Mouse (Mus musculus) heart, embryonic 12.5 days (tissue): ENCODE measurements around the gene Sik1. TPM values are rescaled to one million over a fixed set of nuclear protein-coding genes. Genes with fewer than 3 reads are reported as not detected.

Experiments used
- ATAC-seq: fragments of 200-750 bp; cut with Nextera tagmentation; 2 replicates; pipeline ENCODE4 v1.8.0; 2017; ENCODE audit warnings: moderate TSS enrichment, moderate library complexity; ENCODE audit not compliant: insufficient number of reproducible peaks, low FRiP score
- H3K27ac ChIP-seq: fragments of 300-500 bp; sonication (generic); 2 replicates; pipeline ENCODE4 v1.5.1; 2016; ENCODE audit warnings: mild to moderate bottlenecking, moderate library complexity; ENCODE audit not compliant: poor library complexity, severe bottlenecking
- H3K27me3 ChIP-seq: fragments of 300-500 bp; sonication (generic); replicated peaks from 2 replicates; pipeline ENCODE4 v1.6.1; 2016; ENCODE audit warnings: mild to moderate bottlenecking, moderate library complexity
- H3K36me3 ChIP-seq: fragments of 300-500 bp; sonication (generic); 2 replicates; pipeline ENCODE4 v1.6.1; 2016; ENCODE audit warnings: mild to moderate bottlenecking, moderate library complexity
- H3K4me1 ChIP-seq: fragments of 300-500 bp; sonication (generic); replicated peaks from 2 replicates; pipeline ENCODE4 v1.6.1; 2016; ENCODE audit warnings: mild to moderate bottlenecking
- H3K4me2 ChIP-seq: fragments of 300-500 bp; sonication (generic); 2 replicates; pipeline ENCODE4 v1.6.1; 2016; ENCODE audit warnings: mild to moderate bottlenecking, moderate library complexity
- H3K4me3 ChIP-seq: fragments of 300-500 bp; sonication (generic); 2 replicates; pipeline ENCODE4 v1.5.1; 2016; ENCODE audit warnings: mild to moderate bottlenecking
- H3K9ac ChIP-seq: fragments of 300-500 bp; sonication (generic); 2 replicates; pipeline ENCODE4 v1.6.1; 2016; ENCODE audit warnings: mild to moderate bottlenecking, moderate library complexity
- H3K9me3 ChIP-seq: fragments of 300-500 bp; sonication (generic); replicated peaks from 2 replicates; pipeline ENCODE4 v1.6.1; 2016; ENCODE audit warnings: mild to moderate bottlenecking, moderate library complexity
- WGBS: fragments of 180-500 bp; shearing (Covaris S2); methylation state at CpG from one replicate; pipeline ENCODE4 v1.1.7; 2016; 5-methylcytosine and 5-hydroxymethylcytosine counted together
- polyA plus RNA-seq: library from polyadenylated mRNA; unstranded; fragments of >200 nt; fragmentation: Nextera tagmentation; extraction: Ambion mirVana; gene quantifications from 2 replicates; pipeline ENCODE4 v1.2.1, GENCODE M21; 2016

Sik1 gene
- polyA plus RNA-seq, 1 experiment from 2014 or later, result 24.3 TPM

GRCm38 (mm10) chr17:31840423-31841003, 15.1 kb downstream of the Sik1 start:
- H3K4me3 ChIP-seq, result no peak overlapping the region
- peaks cover 33% of the 10 kb centered on the region for H3K4me1 ChIP-seq
- no peak overlapping the region for H3K4me2 ChIP-seq
- no peak overlapping the region for H3K9ac ChIP-seq
- H3K27me3 ChIP-seq, result no peaks in the 10 kb centered on the region
- peaks cover 18% of the 10 kb centered on the region for H3K36me3 ChIP-seq
- H3K27ac ChIP-seq, result no peak overlapping the region
- peaks cover 6% of the 10 kb centered on the region; the same call in 1 of the 2 replicates for H3K9me3 ChIP-seq
- WGBS, result 75% methylated on average over 6 of the region's 6 CpGs
- ATAC-seq, result no peak

- no peak for ATAC-seq
- Histone ChIP-seq H3K4me1 (peaks cover 49% of the 10 kb centered on the region), H3K9me3 (peaks cover 8% of the 10 kb centered on the region; the same call in 1 of the 2 replicates), H3K9ac (no peak overlapping the region), H3K4me3 (no peak overlapping the region), H3K4me2 (no peak overlapping the region), H3K27ac (no peak overlapping the region), H3K27me3 (no peaks in the 10 kb centered on the region), H3K36me3 (no peaks in the 10 kb centered on the region)
- WGBS, result 65% methylated on average over 7 of the region's 7 CpGs
These were observed 18.8 kb downstream of the Sik1 start for GRCm38 (mm10) chr17:31836772-31837171.

- Histone ChIP-seq H3K9ac (no peak overlapping the region), H3K27ac (no peak overlapping the region), H3K27me3 (no peaks in the 10 kb centered on the region), H3K9me3 (peaks cover 8% of the 10 kb centered on the region; the same call in 1 of the 2 replicates), H3K4me3 (no peak overlapping the region), H3K4me1 (peaks cover 50% of the 10 kb centered on the region), H3K4me2 (no peak overlapping the region), H3K36me3 (no peaks in the 10 kb centered on the region)
- ATAC-seq, result no peak
- 88% methylated on average over 2 of the region's 2 CpGs for whole genome bisulfite sequencing
These were observed 19.4 kb downstream of the Sik1 start for GRCm38 (mm10) chr17:31836264-31836607.

- Histone ChIP-seq H3K4me2 (no peak overlapping the region), H3K27ac (no peak overlapping the region), H3K27me3 (no peaks in the 10 kb centered on the region), H3K36me3 (no peaks in the 10 kb centered on the region), H3K9me3 (peaks cover 8% of the 10 kb centered on the region; the same call in 1 of the 2 replicates), H3K4me3 (no peak overlapping the region), H3K4me1 (peaks cover 54% of the 10 kb centered on the region), H3K9ac (no peak overlapping the region)
- no peak for ATAC-seq
- WGBS, result 93% methylated on average over 11 of the region's 11 CpGs
These were observed 19.9 kb downstream of the Sik1 start for GRCm38 (mm10) chr17:31835528-31836263.

GRCm38 (mm10) chr17:31834320-31835065, 21.1 kb downstream of the Sik1 start:
- H3K4me2 ChIP-seq, result no peak overlapping the region
- peak overlapping the region; percentile 63; the same call in 1 of the 2 replicates for H3K27ac ChIP-seq
- H3K4me1 ChIP-seq, result peaks cover 59% of the 10 kb centered on the region
- H3K4me3 ChIP-seq, result no peak overlapping the region
- H3K36me3 ChIP-seq, result no peaks in the 10 kb centered on the region
- peaks cover 8% of the 10 kb centered on the region; the same call in 1 of the 2 replicates for H3K9me3 ChIP-seq
- 70% methylated on average over 6 of the region's 6 CpGs for WGBS
- H3K27me3 ChIP-seq, result no peaks in the 10 kb centered on the region
- peak overlapping the region; percentile 45; the same call in 1 of the 2 replicates for H3K9ac ChIP-seq
- peak; percentile 64; the same call in 1 of the 2 replicates for ATAC-seq

GRCm38 (mm10) chr17:31833752-31834151, 21.9 kb downstream of the Sik1 start:
- peak overlapping the region; percentile 63; the same call in 1 of the 2 replicates for H3K27ac ChIP-seq
- H3K9ac ChIP-seq, result peak overlapping the region; percentile 45; the same call in 1 of the 2 replicates
- no peaks in the 10 kb centered on the region for H3K36me3 ChIP-seq
- no peak for ATAC-seq
- H3K4me1 ChIP-seq, result peaks cover 55% of the 10 kb centered on the region
- 24% methylated on average over 7 of the region's 7 CpGs for WGBS
- H3K4me2 ChIP-seq, result peak overlapping the region; percentile 24; the same call in 1 of the 2 replicates
- no peak overlapping the region for H3K4me3 ChIP-seq
- no peaks in the 10 kb centered on the region for H3K27me3 ChIP-seq
- H3K9me3 ChIP-seq, result peaks cover 8% of the 10 kb centered on the region; the same call in 1 of the 2 replicates

GRCm38 (mm10) chr17:31832577-31832964, 23.0 kb downstream of the Sik1 start:
- Histone ChIP-seq H3K36me3 (no peaks in the 10 kb centered on the region), H3K9me3 (peaks cover 8% of the 10 kb centered on the region; the same call in 1 of the 2 replicates), H3K4me2 (no peak overlapping the region), H3K9ac (no peak overlapping the region), H3K27me3 (no peaks in the 10 kb centered on the region), H3K4me3 (no peak overlapping the region), H3K4me1 (peaks cover 53% of the 10 kb centered on the region), H3K27ac (no peak overlapping the region)
- WGBS, result 87% methylated on average over 9 of the region's 9 CpGs
- ATAC-seq, result no peak

GRCm38 (mm10) chr17:31831866-31832576, 23.6 kb downstream of the Sik1 start:
- H3K9me3 ChIP-seq, result peaks cover 8% of the 10 kb centered on the region; the same call in 1 of the 2 replicates
- no peak overlapping the region for H3K9ac ChIP-seq
- H3K4me3 ChIP-seq, result no peak overlapping the region
- no peak overlapping the region for H3K4me2 ChIP-seq
- no peak for ATAC-seq
- H3K27me3 ChIP-seq, result no peaks in the 10 kb centered on the region
- 87% methylated on average over 14 of the region's 14 CpGs for WGBS
- H3K4me1 ChIP-seq, result peaks cover 55% of the 10 kb centered on the region
- H3K36me3 ChIP-seq, result no peaks in the 10 kb centered on the region
- 0 out of 2 replicates have a peak overlapping the region, but pooled peaks have one; percentile 5 for H3K27ac ChIP-seq

GRCm38 (mm10) chr17:31831097-31831865, 24.3 kb downstream of the Sik1 start:
- H3K4me1 ChIP-seq, result peaks cover 62% of the 10 kb centered on the region
- no peak overlapping the region for H3K4me3 ChIP-seq
- 63% methylated on average over 6 of the region's 6 CpGs for WGBS
- H3K27me3 ChIP-seq, result no peaks in the 10 kb centered on the region
- H3K9me3 ChIP-seq, result peaks cover 8% of the 10 kb centered on the region; the same call in 1 of the 2 replicates
- H3K4me2 ChIP-seq, result no peak overlapping the region
- H3K9ac ChIP-seq, result no peak overlapping the region
- no peaks in the 10 kb centered on the region for H3K36me3 ChIP-seq
- H3K27ac ChIP-seq, result peak overlapping the region; percentile 5; the same call in 1 of the 2 replicates
- no peak for ATAC-seq

- H3K9ac ChIP-seq, result no peak overlapping the region
- H3K27me3 ChIP-seq, result no peaks in the 10 kb centered on the region
- 88% methylated on average over 8 of the region's 8 CpGs for WGBS
- H3K4me3 ChIP-seq, result no peak overlapping the region
- no peak overlapping the region for H3K27ac ChIP-seq
- peaks cover 65% of the 10 kb centered on the region for H3K4me1 ChIP-seq
- H3K36me3 ChIP-seq, result no peaks in the 10 kb centered on the region
- ATAC-seq, result no peak
- no peak overlapping the region for H3K4me2 ChIP-seq
- H3K9me3 ChIP-seq, result peaks cover 3% of the 10 kb centered on the region; the same call in 1 of the 2 replicates
These were observed 25.0 kb downstream of the Sik1 start for GRCm38 (mm10) chr17:31830506-31831075.
